Mouse (Mus musculus) liver, postnatal 0 days (tissue): ENCODE results near the gene Olfr987. TPM values are rescaled to one million over a fixed set of nuclear protein-coding genes. Genes with fewer than 3 reads are reported as not detected.
"Not testable (repeated sequence)": the region's sequence is repeated elsewhere in the genome, so short reads cannot be mapped to it uniquely, and the experiment has no call there.

Experiments
- ATAC-seq: fragments of 200-750 bp; cut with Nextera tagmentation; 2 replicates; pipeline ENCODE4 v1.8.0; 2017; ENCODE audit warnings: mild to moderate bottlenecking, moderate library complexity
- DNase-seq: peaks from one replicate; pipeline ENCODE4 v3.0.0-alpha.2; 2016
- H3K27ac ChIP-seq: fragments of 300-500 bp; sonication (generic); 2 replicates; pipeline ENCODE4 v1.5.1; 2014; ENCODE audit warnings: antibody characterized with exemption, moderate library complexity, mild to moderate bottlenecking, low read depth
- H3K27me3 ChIP-seq: fragments of 300-500 bp; sonication (generic); 2 replicates; pipeline ENCODE4 v1.6.1; 2014; ENCODE audit warnings: low read length, control low read depth, mixed read lengths; ENCODE audit not compliant: insufficient read depth
- H3K36me3 ChIP-seq: fragments of 300-500 bp; sonication (generic); replicated peaks from 2 replicates; pipeline ENCODE4 v1.6.1; 2014; ENCODE audit warnings: mild to moderate bottlenecking, control low read depth, low read length, moderate library complexity, mixed read lengths; ENCODE audit not compliant: insufficient read depth
- H3K4me1 ChIP-seq: fragments of 300-500 bp; sonication (generic); 2 replicates; pipeline ENCODE4 v1.6.1; 2014; ENCODE audit warnings: antibody characterized with exemption, mild to moderate bottlenecking, control low read depth; ENCODE audit not compliant: insufficient read depth
- H3K4me2 ChIP-seq: fragments of 300-500 bp; sonication (generic); 2 replicates; pipeline ENCODE4 v1.6.1; 2014; ENCODE audit warnings: low read depth, mild to moderate bottlenecking, low read length, moderate library complexity, mixed read lengths
- H3K4me3 ChIP-seq: fragments of 300-500 bp; sonication (generic); 2 replicates; pipeline ENCODE4 v1.5.1; 2014; ENCODE audit warnings: low read depth, low read length
- H3K9ac ChIP-seq: fragments of 300-500 bp; sonication (generic); replicated peaks from 2 replicates; pipeline ENCODE4 v1.6.1; 2014; ENCODE audit warnings: mild to moderate bottlenecking, moderate library complexity
- H3K9me3 ChIP-seq: fragments of 300-500 bp; sonication (generic); 2 replicates; pipeline ENCODE4 v1.6.1; 2016; ENCODE audit warnings: mild to moderate bottlenecking, control low read depth, low read length, mixed read lengths
- CTCF ChIP-seq: sonication (generic); IDR thresholded peaks from 2 replicates; pipeline ENCODE4 v1.5.1; 2016; ENCODE audit warnings: antibody characterized with exemption, low read depth
- EP300 ChIP-seq: IDR thresholded peaks from 2 replicates; pipeline ENCODE4 v1.6.1; 2016; ENCODE audit warnings: antibody characterized with exemption, low read depth, mild to moderate bottlenecking
- WGBS: fragments of 180-500 bp; shearing (Covaris S2); extraction: QIAGEN DNeasy Blood & Tissue Kit; methylation state at CpG from one replicate; pipeline ENCODE4 v1.1.7; 2014; ENCODE audit not compliant: insufficient replicate concordance; 5-methylcytosine and 5-hydroxymethylcytosine counted together
- polyA plus RNA-seq: library from polyadenylated mRNA; unstranded; fragments of >200 nt; fragmentation: Nextera tagmentation; extraction: Ambion mirVana; gene quantifications from 2 replicates; pipeline ENCODE4 v1.2.1, GENCODE M21; 2015

Gene Olfr987
- not detected in 2 replicates for polyA plus RNA-seq

DNA sequence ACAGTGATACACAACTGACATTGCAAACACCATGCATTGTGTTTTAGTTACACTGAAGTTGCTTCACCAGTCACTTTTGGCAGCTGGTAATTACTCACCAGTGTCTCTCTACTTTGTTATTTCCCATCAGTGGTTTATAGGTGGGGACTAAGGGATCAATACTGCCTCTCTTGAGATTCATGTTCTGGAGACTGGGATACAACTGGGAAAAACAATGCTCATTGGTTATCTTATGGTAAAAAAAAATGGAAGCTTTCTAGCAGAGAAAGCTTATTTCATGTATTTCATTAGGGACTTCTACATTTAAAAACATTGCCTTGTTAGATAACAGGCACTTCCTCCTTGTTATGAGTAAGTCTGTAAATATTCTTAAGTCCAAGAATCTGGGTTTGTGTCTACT is at the start of gene Olfr987:
TSS of gene Olfr987 (minus strand) at position 101 of the 400 bp plus-strand sequence.
- H3K4me3 ChIP-seq, H3K27ac ChIP-seq, ATAC-seq, H3K9me3 ChIP-seq, H3K4me1 ChIP-seq, H3K27me3 ChIP-seq, H3K9ac ChIP-seq, H3K4me2 ChIP-seq, H3K36me3 ChIP-seq, DNase-seq: not testable (repeated sequence)

DNA sequence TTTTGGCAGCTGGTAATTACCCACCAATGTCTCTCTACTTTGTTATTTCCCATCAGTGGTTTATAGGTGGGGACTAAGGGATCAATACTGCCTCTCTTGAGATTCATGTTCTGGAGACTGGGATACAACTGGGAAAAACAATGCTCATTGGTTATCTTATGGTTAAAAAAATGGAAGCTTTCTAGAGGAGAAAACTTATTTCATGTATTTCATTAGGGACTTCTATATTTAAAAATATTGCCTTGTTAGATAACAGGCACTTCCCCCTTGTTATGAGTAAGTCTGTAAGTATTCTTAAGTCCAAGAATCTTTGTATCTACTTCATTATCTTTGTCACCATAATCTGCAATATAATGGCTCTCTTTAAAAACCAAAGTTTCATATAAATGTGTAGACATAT is 24.0 kb upstream of the Olfr987 start, which contains the start of gene Olfr988:
TSS of gene Olfr988 (minus strand) at position 101 of the 400 bp plus-strand sequence.
- H3K27ac ChIP-seq, H3K4me2 ChIP-seq, H3K9me3 ChIP-seq, H3K4me3 ChIP-seq, DNase-seq, ATAC-seq, H3K36me3 ChIP-seq, H3K9ac ChIP-seq, H3K27me3 ChIP-seq, H3K4me1 ChIP-seq: not testable (repeated sequence)

DNA sequence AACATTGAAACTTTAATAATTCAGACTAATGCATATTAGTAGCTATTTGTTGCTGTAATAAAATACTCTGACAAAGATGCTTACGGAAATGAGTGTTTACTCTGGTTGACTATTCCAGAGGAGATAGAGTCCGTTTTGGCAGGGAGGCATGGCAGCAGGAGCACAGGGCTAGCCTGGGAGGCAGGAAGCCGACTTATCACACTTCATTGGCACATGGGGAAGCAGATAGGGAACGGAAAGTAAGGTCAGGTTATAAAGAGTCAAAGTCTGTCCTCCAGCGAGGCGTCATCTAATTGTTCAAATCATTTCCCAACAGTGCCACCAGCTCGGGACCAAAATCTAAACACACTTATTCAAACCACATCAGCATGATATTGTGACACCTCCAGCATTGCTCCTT is 857 bp upstream of the Olfr987 start:
- WGBS: 43% methylated on average over 7 of the region's 7 CpGs
- no peak for TF ChIP-seq EP300
- no peak for TF ChIP-seq CTCF
- no peak overlapping the region for H3K4me2 ChIP-seq
- no peaks in the 10 kb centered on the region for H3K4me1 ChIP-seq
- ATAC-seq: no peak
- H3K9me3 ChIP-seq: no peaks in the 10 kb centered on the region
- no peaks in the 10 kb centered on the region for H3K36me3 ChIP-seq
- H3K4me3 ChIP-seq: no peak overlapping the region
- no peak overlapping the region for H3K9ac ChIP-seq
- no peaks in the 10 kb centered on the region for H3K27me3 ChIP-seq
- no peak for DNase-seq
- no peak overlapping the region for H3K27ac ChIP-seq

DNA sequence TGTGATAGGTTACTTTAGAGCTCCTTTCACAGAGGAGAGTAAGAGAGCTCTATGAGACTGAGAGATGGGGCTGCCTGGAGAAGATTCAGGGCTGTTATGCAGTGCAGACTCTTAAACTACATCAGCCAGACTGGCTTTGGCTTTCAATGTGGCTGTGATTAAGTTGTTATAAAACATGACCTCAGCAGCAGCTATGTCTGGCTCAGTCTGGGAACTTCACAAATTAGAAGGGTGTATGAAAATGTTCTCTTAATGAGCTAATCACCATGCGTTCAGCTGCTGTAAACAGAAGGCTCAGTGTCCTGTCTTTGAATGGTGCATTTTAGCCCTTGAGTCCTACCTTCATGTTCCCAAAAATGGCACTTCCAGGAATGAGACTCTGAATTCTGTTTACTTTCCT is 20.0 kb downstream of the Olfr987 start:
- Histone ChIP-seq H3K9ac (no peak overlapping the region), H3K27me3 (no peaks in the 10 kb centered on the region), H3K4me3 (no peak overlapping the region), H3K4me2 (no peak overlapping the region), H3K36me3 (no peaks in the 10 kb centered on the region), H3K27ac (no peak overlapping the region), H3K9me3 (no peaks in the 10 kb centered on the region), H3K4me1 (no peaks in the 10 kb centered on the region)
- ATAC-seq (no peak), DNase-seq (no peak)
- no peak for TF ChIP-seq CTCF
- TF ChIP-seq EP300: no peak
- WGBS: 67% methylated on average over 1 of the region's 1 CpGs

DNA sequence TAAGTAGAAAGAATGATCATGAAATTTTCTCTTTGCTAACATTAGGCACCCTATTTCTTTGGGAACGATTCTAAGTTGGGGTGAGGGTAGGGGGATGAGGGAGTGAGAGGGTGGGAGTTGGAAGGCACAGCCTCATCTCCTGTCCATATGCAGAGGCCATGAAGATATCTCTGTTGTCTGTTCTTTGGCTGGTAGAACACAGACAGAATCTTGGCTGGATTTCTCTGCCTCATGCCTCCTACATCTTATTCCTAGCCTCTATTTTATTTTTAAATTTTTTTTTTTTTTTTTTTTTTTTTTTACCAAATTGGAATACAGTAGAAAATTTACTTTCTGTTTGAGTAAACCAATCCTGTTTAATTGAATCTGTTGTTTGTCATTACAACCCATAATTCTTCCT is 53.7 kb downstream of the Olfr987 start:
- H3K4me3 ChIP-seq: no peak overlapping the region
- H3K27ac ChIP-seq: no peak overlapping the region
- H3K4me2 ChIP-seq: no peak overlapping the region
- DNase-seq: no peak
- TF ChIP-seq EP300 (no peak), CTCF (no peak)
- H3K27me3 ChIP-seq: no peaks in the 10 kb centered on the region
- H3K36me3 ChIP-seq: no peaks in the 10 kb centered on the region
- H3K9me3 ChIP-seq: no peaks in the 10 kb centered on the region
- WGBS: 38% methylated on average over 1 of the region's 1 CpGs
- ATAC-seq: no peak
- H3K9ac ChIP-seq: no peak overlapping the region
- H3K4me1 ChIP-seq: no peaks in the 10 kb centered on the region

DNA sequence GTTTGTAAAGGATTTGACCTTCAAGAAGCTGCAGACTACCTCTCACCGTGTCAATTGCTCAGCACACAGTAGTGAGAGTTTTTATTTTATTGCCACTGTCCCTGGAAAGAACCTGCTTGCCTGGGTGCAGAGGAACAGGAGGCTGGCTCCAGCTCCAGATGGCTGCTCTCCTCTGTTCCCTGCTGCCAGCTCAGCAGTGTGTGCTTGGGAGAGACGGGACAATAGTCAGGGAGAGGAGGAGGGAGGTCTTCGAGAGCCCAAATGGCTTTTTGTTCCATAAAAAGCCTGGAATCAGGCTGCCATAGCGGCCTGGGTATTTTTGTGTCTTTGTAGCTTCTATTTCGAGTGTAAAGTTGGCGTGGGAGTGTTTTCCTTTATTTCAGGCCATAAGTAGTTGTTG is 54.5 kb downstream of the Olfr987 start:
- 36% methylated on average over 6 of the region's 6 CpGs for WGBS
- Histone ChIP-seq H3K4me3 (no peak overlapping the region), H3K9me3 (no peaks in the 10 kb centered on the region), H3K9ac (no peak overlapping the region), H3K27me3 (no peaks in the 10 kb centered on the region), H3K27ac (no peak overlapping the region), H3K4me1 (no peaks in the 10 kb centered on the region), H3K4me2 (no peak overlapping the region), H3K36me3 (no peaks in the 10 kb centered on the region)
- ATAC-seq (no peak), DNase-seq (no peak)
- TF ChIP-seq CTCF (no peak), EP300 (no peak)
